Mouse (Mus musculus) midbrain, postnatal 0 days (tissue): Measurements from ENCODE around the gene Cbarp. TPM values are rescaled to one million over a fixed set of nuclear protein-coding genes. Genes with fewer than 3 reads are reported as not detected.
A peak's percentile ranks its signal among the peaks of the same experiment; 100 is the strongest.
"Not testable (repeated sequence)": the region's sequence is repeated elsewhere in the genome, so short reads cannot be mapped to it uniquely, and the experiment has no call there.

Source experiments
- ATAC-seq: fragments of 200-750 bp; cut with Nextera tagmentation; 2 replicates; pipeline ENCODE4 v1.8.0; 2017; ENCODE audit warnings: moderate number of reproducible peaks, mild to moderate bottlenecking, moderate TSS enrichment, moderate library complexity; ENCODE audit not compliant: low FRiP score
- DNase-seq: peaks from one replicate; pipeline ENCODE4 v3.0.0-alpha.2; 2015; ENCODE audit warnings: low spot score
- H3K27ac ChIP-seq: fragments of 300-500 bp; sonication (generic); 2 replicates; pipeline ENCODE4 v1.5.1; 2014; ENCODE audit warnings: low read depth, mild to moderate bottlenecking, low read length, mixed read lengths
- H3K27me3 ChIP-seq: fragments of 300-500 bp; sonication (generic); 2 replicates; pipeline ENCODE4 v1.6.1; 2014; ENCODE audit warnings: low read length, control low read depth, mixed read lengths; ENCODE audit not compliant: insufficient read depth
- H3K36me3 ChIP-seq: fragments of 300-500 bp; sonication (generic); 2 replicates; pipeline ENCODE4 v1.6.1; 2014; ENCODE audit warnings: low read length, control low read depth, mixed read lengths; ENCODE audit not compliant: insufficient read depth
- H3K4me1 ChIP-seq: fragments of 300-500 bp; sonication (generic); 2 replicates; pipeline ENCODE4 v1.6.1; 2014; ENCODE audit warnings: mild to moderate bottlenecking, control low read depth, antibody characterized with exemption, low read length, mixed read lengths; ENCODE audit not compliant: insufficient read depth
- H3K4me2 ChIP-seq: fragments of 300-500 bp; sonication (generic); 2 replicates; pipeline ENCODE4 v1.6.1; 2014; ENCODE audit warnings: low read depth, mild to moderate bottlenecking, low read length, mixed read lengths; ENCODE audit not compliant: poor library complexity, severe bottlenecking
- H3K4me3 ChIP-seq: fragments of 300-500 bp; sonication (generic); 2 replicates; pipeline ENCODE4 v1.5.1; 2014; ENCODE audit warnings: low read depth, mild to moderate bottlenecking, low read length, moderate library complexity
- H3K9ac ChIP-seq: fragments of 300-500 bp; sonication (generic); replicated peaks from 2 replicates; pipeline ENCODE4 v1.6.1; 2014; ENCODE audit warnings: mild to moderate bottlenecking, low read length, moderate library complexity, mixed read lengths; ENCODE audit not compliant: poor library complexity, severe bottlenecking
- H3K9me3 ChIP-seq: fragments of 300-500 bp; sonication (generic); 2 replicates; pipeline ENCODE4 v1.6.1; 2016; ENCODE audit warnings: low read length, control low read depth
- CTCF ChIP-seq: IDR thresholded peaks from 2 replicates; pipeline ENCODE4 v1.5.1; 2016; ENCODE audit warnings: antibody characterized with exemption, mild to moderate bottlenecking
- WGBS: fragments of 180-500 bp; shearing (Covaris S2); extraction: QIAGEN DNeasy Blood & Tissue Kit; methylation state at CpG from one replicate; pipeline ENCODE4 v1.1.7; 2014; 5-methylcytosine and 5-hydroxymethylcytosine counted together
- polyA plus RNA-seq: library from polyadenylated mRNA; unstranded; fragments of >200 nt; fragmentation: Nextera tagmentation; extraction: Ambion mirVana; gene quantifications from 2 replicates; pipeline ENCODE4 v1.2.1, GENCODE M21; 2015
- total RNA-seq: library from RNA; depleted of rRNA; stranded (reverse); fragments of >200 nt; gene quantifications from 2 replicates; pipeline ENCODE4 v1.2.3, GENCODE M21; 2014

The Cbarp gene
- total and polyA plus RNA-seq, 2 experiments from 2014 or later, result 120 to 273 TPM

DNA sequence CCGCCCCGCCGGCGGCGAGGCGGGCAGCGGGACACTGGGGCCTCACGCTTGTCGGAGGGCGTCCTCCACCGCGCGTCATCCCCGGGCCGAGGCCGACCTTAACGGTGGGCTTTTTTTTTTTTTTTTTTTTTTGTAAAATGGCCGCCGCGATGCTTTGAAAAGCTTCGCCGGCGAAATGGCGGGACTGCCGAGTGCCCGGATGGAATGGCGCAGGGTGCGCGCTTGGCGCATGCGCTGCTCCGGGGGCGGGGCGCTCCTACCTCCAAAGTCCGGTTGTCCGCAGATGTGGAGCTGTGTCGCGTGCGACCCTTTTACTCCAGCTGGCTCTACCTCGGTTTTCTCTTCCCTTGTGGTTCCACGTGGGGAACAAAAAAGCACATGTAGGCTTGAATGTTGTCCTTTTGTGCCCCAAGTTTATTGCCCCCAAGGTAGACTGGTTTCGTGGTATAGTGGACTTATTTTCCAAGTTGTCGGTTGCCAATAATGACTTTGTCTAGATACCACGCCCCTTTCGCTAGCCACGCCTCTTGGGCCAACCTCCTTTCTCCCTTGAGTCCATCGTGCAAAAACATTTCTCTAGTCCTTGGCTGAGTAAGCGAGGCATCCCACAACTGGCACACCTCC, 27.5 kb upstream of the Cbarp start:
- H3K27ac ChIP-seq, result peak overlapping the region; percentile 100
- no peak for TF ChIP-seq CTCF
- peak overlapping the region; percentile 91 for H3K4me3 ChIP-seq
- under 1% methylated on average over 40 of the region's 48 CpGs for WGBS
- ATAC-seq, result peak; percentile 60
- DNase-seq, result peak; percentile 94
- no peaks in the 10 kb centered on the region for H3K9me3 ChIP-seq
- peaks cover 7% of the 10 kb centered on the region; the same call in 1 of the 2 replicates for H3K4me1 ChIP-seq
- H3K9ac ChIP-seq, result peak overlapping the region; percentile 100
- H3K4me2 ChIP-seq, result peak overlapping the region; percentile 77
- H3K27me3 ChIP-seq, result no peaks in the 10 kb centered on the region
- H3K36me3 ChIP-seq, result peaks cover 18% of the 10 kb centered on the region

DNA sequence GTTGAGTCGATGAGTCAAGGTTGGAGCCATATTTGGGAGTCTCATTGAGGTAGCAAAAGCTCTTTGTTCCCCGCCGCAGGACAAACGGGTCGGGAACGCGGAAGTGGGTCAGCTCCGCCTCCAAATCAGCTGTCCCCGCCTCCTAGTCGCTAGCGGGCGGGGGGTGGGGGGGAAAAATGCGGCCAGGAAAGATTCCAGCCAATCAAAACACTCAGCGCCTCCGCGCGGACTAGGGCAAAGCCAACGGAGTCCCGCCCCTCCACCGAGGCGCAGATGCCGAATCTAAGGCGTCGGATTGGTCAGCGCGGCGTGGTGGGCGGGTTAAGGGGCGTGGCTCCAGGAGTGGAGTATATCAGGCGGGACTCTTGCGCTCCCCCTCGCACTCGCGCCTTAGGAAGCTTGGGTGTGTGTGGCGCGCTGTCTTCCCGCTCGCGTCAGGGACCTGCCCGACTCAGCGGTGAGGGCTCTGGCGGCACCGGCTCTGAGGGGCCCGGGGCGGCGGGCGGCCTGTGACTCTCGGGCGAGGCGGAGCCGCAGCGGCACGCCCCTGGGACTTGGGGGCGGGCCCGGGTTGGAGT, 26.9 kb upstream of the Cbarp start:
- peaks cover 18% of the 10 kb centered on the region for H3K36me3 ChIP-seq
- H3K27ac ChIP-seq, result peak overlapping the region; percentile 100
- no peak for TF ChIP-seq CTCF
- H3K4me3 ChIP-seq, result peak overlapping the region; percentile 91
- peaks cover 7% of the 10 kb centered on the region; the same call in 1 of the 2 replicates for H3K4me1 ChIP-seq
- peak overlapping the region; percentile 100 for H3K9ac ChIP-seq
- no peaks in the 10 kb centered on the region for H3K27me3 ChIP-seq
- ATAC-seq, result peak; percentile 91
- peak; percentile 100 for DNase-seq
- H3K4me2 ChIP-seq, result peak overlapping the region; percentile 77
- H3K9me3 ChIP-seq, result no peaks in the 10 kb centered on the region
- 1% methylated on average over 54 of the region's 55 CpGs for WGBS

DNA sequence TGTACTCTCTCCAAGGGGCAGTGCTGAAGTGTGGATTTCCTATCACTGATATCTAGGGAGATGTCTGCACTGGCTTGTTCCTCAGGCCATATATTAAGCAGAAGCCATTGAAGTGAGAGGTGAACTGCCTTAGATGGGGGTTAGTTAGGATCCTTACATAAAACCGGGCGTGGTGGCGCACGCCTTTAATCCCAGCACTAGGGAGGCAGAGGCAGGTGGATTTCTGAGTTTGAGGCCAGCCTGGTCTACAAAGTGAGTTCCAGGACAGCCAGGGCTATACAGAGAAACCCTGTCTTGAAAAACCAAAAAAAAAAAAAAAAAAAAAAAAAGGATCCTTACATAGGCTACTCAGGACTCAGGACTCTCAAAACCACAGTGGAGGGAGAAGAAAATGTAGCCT, 25.5 kb upstream of the Cbarp start:
- WGBS, result 87% methylated on average over 4 of the region's 4 CpGs
- H3K36me3 ChIP-seq, result peaks cover 11% of the 10 kb centered on the region
- peak overlapping the region; percentile 50; the same call in 1 of the 2 replicates for H3K4me3 ChIP-seq
- peak overlapping the region; percentile 36; the same call in 1 of the 2 replicates for H3K9ac ChIP-seq
- not testable (repeated sequence) for H3K27me3 ChIP-seq, DNase-seq, H3K9me3 ChIP-seq, ATAC-seq, H3K4me1 ChIP-seq
- H3K27ac ChIP-seq, result peak overlapping the region; percentile 82
- peak overlapping the region; percentile 96 for H3K4me2 ChIP-seq

DNA sequence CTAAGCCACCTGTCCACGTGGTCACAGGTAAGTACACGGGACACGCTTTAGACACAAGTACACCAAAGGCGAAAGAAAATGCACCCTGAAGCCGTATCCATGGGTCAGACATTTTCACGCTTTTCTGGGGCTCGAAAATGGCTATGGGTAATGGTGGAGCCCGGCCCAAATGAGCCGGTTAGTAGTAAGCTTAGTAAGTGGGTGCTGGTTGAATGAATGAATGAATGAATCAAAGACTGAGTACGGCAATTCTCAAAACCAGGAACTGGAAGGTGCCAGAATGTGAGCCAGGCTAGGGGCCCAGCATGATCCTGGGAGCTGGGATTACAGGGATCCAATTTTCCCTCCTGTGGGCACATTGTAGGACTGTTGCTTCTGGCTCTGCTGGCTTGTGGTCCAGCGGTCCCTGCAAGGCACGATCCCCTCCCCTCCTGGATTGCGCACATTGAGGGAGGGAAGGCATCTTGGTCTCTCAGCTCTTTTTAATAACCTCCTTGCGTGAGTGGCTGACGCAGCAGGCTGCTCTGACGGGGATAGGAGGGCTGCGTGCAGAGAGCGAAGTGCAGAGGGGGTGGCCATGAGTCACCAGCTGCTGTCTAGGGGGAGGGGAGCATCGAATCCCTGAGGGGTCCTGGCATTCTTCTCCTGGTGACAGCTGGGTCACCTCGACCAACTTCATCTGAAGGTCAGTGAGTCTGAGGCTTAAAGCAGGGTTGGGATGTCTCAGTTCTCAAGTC, 24.9 kb upstream of the Cbarp start, which contains the start of gene Cirbp:
Gene Cirbp, plus strand, starts transcription at position 594 of the 737 bp plus-strand sequence.
- peak within 1 kb of the TSS; percentile 77 for H3K9ac ChIP-seq
- H3K9me3 ChIP-seq, result no peaks in the 10 kb centered on the region
- H3K4me3 ChIP-seq, result peak within 1 kb of the TSS; percentile 91
- H3K27me3 ChIP-seq, result no peaks in the 10 kb centered on the region
- peaks cover 9% of the 10 kb centered on the region; the same call in 1 of the 2 replicates for H3K4me1 ChIP-seq
- ATAC-seq (no peak), DNase-seq (peak; percentile 61)
- TF ChIP-seq CTCF, result no peak
- H3K36me3 ChIP-seq, result peaks cover 5% of the 10 kb centered on the region
- peak within 1 kb of the TSS; percentile 82 for H3K27ac ChIP-seq
- 14% methylated on average over 20 of the region's 20 CpGs for whole genome bisulfite sequencing
- peak within 1 kb of the TSS; percentile 96 for H3K4me2 ChIP-seq

DNA sequence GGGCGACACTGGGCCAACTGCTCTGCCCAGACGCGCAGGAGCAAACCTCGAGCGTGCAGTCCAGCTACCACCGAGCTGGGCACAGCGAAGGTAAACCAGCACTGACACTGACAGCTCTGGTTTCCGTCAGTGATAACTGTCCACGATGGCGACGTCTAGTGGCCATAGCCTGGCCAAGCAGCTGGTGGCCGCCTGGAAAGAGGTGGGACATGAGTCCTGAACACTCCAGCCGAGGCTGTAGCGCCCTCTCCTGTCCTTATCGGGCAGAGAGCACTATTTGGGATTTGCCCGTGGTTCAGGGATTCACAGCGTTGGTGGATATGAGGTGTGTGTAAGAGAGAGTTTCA, 24.3 kb upstream of the Cbarp start:
- peak; percentile 100 for TF ChIP-seq CTCF
- Histone ChIP-seq H3K27ac (peak overlapping the region; percentile 82), H3K4me2 (peak overlapping the region; percentile 96), H3K36me3 (no peaks in the 10 kb centered on the region), H3K9ac (peak overlapping the region; percentile 77), H3K9me3 (no peaks in the 10 kb centered on the region), H3K4me1 (peaks cover 15% of the 10 kb centered on the region; the same call in 1 of the 2 replicates), H3K4me3 (peak overlapping the region; percentile 50), H3K27me3 (no peaks in the 10 kb centered on the region)
- ATAC-seq (peak; percentile 64), DNase-seq (peak; percentile 98)
- under 1% methylated on average over 17 of the region's 17 CpGs for WGBS
